Mouse (Mus musculus) activated CD4-positive, CD25-positive, alpha-beta regulatory T cell, adult 4 months (primary cell): ENCODE measurements around the gene Ppp3ca. TPM values are rescaled to one million over a fixed set of nuclear protein-coding genes. Genes with fewer than 3 reads are reported as not detected.

Source experiments
- ATAC-seq: one replicate; pipeline ENCODE4 v1.8.0; 2017
- polyA plus RNA-seq, 2 experiments: library from polyadenylated mRNA; unstranded; fragments of 100-300 nt; shearing (Covaris generic); gene quantifications; one replicate each; pipeline ENCODE4 v1.2.1; 2017

Gene Ppp3ca
- polyA plus RNA-seq, 2 experiments from 2014 or later, result 13.5 to 21.0 TPM

- ATAC-seq, result no peak
Observed at GRCm38 (mm10) chr3:136864306-136864705, 194.4 kb downstream of the Ppp3ca start.

GRCm38 (mm10) chr3:136865176-136865859 is 195.4 kb downstream of the Ppp3ca start:
- ATAC-seq, result no peak

- ATAC-seq, result no peak
Observed at GRCm38 (mm10) chr3:136866095-136866494, 196.2 kb downstream of the Ppp3ca start.

GRCm38 (mm10) chr3:136866571-136866970 is 196.6 kb downstream of the Ppp3ca start:
- no peak for ATAC-seq

GRCm38 (mm10) chr3:136867366-136867765 is 197.4 kb downstream of the Ppp3ca start:
- no peak for ATAC-seq

GRCm38 (mm10) chr3:136871772-136872532 is 202.0 kb downstream of the Ppp3ca start:
- ATAC-seq, result no peak

GRCm38 (mm10) chr3:136872533-136873095 is 202.7 kb downstream of the Ppp3ca start:
- no peak for ATAC-seq

DNA sequence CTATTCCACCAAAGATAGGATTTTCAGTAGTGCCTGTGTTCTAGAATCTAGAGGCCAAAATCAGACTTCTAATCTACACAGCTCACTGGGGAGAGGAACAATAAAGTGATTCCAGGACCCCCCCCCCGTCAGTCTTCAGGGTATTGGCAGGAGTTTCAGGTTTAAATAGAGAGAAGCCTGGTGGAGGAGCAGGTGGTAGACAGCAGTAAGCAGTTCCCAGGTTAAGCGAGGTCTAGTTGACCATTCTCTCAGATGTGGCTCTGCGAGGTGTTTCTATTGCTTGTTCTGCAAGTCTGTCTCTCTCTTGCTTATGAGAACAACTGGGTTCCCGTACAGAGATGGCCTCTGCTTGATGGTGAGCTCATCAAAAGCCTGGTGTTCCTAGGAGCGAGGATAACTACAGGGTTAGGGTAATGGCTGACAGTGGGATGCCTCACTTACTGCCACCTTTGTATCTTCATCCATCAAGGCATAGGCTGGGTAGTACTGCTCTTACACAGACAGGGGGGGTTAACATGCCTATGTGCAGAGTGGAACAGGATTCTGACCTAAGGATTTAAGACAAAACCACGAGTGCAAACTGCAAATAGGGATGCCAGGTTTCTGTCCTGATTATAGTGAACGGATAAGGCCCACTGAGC is 204.0 kb downstream of the Ppp3ca start:
- ATAC-seq, result no peak

DNA sequence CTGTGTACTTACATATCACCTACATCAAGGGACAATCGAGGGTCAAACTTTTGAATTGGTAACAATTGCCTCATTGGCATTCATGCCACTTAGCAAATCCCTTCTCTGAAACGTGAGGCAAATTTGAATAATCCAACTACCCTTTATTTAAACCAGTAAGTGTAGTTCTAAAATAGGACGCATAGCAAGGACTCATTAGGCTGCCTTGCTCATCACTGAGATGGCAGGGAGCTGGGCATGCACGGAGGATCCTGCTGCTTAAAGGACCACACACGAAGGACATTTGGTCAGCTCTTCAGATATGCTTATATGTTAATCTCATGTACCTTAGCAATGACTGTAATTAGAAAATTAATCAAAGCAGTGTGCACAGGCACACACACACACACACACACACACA is 204.6 kb downstream of the Ppp3ca start:
- no peak for ATAC-seq

DNA sequence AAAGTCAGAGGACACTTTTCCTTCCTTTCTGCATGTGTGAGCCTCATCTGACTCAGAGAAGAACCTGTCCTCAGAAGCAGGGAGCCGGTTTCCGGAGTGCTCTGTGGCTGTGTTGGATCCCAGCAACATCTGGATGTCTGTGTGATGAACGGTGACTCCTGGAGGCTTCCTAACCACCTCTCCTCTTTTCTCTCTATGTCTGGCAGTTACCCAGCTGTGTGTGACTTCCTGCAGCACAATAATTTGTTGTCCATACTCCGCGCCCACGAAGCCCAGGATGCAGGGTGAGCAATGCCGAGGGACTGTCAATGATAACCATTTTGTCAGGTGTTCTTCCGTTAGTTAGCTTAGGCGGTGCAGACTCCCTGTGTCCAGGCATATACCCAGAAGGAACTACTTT is 217.8 kb downstream of the Ppp3ca start:
- ATAC-seq, result no peak

DNA sequence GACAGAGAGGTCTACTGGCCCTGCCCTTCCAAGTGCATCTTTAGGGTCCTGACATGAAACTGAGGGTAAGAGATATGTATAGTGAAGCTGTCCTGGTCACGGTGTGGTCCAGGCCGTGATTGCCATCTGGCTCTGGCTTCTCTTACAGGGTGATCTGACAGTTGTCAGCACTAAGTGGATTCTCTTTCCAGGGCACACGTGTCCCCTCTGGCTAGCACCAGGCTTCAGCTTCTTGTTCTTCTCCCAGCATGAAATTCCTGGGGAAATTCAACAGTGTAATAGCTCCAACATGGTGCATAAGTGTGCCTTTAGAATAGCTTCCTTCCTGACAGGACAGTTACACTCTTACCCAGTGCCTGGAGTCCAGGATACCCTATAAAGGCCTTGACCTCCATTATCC is 222.2 kb downstream of the Ppp3ca start:
- ATAC-seq, result no peak

- no peak for ATAC-seq
Observed at GRCm38 (mm10) chr3:136893596-136894402, 223.9 kb downstream of the Ppp3ca start.

DNA sequence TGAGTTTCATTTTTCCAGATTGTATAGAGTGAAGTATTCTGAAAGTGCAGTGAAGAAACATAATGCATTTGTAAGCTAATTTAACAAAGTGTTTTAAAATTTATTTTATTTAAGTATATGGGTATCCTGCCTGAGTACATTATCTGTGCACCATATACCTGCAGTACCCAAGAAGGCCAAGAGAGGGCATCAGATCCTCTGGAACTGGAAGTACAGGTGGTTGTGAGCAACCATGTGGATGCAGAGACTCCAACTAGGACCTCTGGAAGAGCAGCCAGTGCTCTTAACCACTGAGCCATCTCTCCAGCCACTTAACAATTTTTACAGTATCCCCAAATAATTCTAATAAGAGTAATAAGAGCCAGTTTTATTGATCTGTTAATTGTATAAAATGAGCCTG is 225.6 kb downstream of the Ppp3ca start:
- peak; percentile 43 for ATAC-seq

- no peak for ATAC-seq
Observed at GRCm38 (mm10) chr3:136896276-136896675, 226.4 kb downstream of the Ppp3ca start.

DNA sequence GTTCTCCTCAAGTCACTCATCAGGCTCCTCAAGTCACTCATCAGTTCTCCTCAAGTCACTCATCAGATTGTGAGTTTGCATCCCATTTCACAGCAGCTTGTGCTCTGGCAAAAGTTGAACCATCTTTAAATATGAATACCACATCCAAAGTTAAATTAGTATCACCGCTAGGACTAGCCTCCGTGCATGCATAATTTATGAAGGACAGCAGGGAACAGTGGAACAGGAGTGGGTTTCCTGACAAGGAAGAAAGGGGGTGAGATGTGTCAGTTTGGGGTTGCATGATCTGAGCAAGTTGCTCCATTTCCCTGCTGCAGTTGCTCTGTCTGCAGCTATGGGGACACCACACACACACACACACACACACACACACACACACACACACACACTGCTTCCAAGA is 229.8 kb downstream of the Ppp3ca start:
- no peak for ATAC-seq

- no peak for ATAC-seq
Observed at GRCm38 (mm10) chr3:136900986-136901385, 231.1 kb downstream of the Ppp3ca start.

DNA sequence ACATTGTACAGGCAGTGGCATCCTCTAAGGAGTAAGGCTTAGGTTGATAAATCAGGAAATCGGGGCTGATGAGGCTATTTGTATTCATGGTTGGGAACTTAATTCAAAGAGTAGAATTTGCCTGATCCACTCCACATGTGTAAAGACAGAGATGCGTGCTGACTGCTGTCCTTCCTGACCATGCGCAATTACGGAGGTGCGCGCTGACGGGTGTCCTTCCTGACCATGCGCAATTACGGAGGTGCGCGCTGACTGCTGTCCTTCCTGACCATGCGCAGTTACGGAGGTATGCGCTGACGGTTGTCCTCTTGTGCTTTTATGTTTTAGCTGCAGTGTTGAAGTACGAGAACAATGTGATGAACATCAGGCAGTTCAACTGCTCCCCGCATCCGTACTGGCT is 232.9 kb downstream of the Ppp3ca start:
- ATAC-seq, result no peak

DNA sequence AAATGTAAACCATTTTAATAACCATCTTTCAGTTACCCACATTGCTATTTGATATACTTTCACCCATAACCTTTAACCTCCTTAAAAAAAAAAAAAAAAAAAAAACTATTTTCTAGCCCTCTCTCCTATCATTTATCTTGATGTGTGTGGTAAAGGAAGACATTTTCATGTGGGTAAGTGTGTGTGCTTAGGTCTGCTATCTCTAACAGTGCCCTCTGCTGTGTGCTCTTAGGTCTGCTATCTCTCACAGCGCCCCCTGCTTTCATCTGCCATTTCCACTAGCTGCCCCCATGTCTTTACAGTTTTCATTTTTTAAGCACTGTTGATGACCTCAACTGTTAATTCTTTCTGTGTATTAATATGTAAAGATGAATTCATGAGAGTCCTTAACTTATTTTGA is 235.7 kb downstream of the Ppp3ca start:
- peak; percentile 59 for ATAC-seq

- no peak for ATAC-seq
Observed at GRCm38 (mm10) chr3:136909534-136909933, 239.6 kb downstream of the Ppp3ca start.

- ATAC-seq, result no peak
Observed at GRCm38 (mm10) chr3:136911276-136911675, 241.4 kb downstream of the Ppp3ca start.

GRCm38 (mm10) chr3:136917080-136917479 is 247.2 kb downstream of the Ppp3ca start:
- no peak for ATAC-seq

DNA sequence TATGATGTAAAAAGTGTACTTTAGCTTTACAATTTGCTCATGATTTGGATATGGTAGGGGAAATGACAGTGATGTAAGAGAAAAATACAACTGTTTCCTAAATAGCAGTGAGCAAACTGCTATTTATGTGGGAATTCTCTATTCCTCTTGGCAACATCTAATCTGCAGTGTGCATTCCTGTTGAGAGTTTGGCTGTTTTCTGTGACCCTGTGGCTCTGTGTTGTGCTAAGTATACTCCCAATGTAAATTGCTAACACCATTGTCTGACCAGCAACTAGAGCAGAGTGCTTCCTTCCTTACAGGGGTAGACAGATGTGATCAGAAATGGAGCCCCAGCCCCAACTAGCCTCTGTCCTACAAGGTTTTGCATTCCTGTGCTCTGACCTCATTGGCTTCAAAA is 263.1 kb downstream of the Ppp3ca start:
- no peak for ATAC-seq
